Mouse (Mus musculus): ENCODE data around the gene Nudt7. TPM values are rescaled to one million over a fixed set of nuclear protein-coding genes. Genes with fewer than 3 reads are reported as not detected.

The Nudt7 gene
- polyA plus RNA-seq, 1 experiment: not detected

DNA sequence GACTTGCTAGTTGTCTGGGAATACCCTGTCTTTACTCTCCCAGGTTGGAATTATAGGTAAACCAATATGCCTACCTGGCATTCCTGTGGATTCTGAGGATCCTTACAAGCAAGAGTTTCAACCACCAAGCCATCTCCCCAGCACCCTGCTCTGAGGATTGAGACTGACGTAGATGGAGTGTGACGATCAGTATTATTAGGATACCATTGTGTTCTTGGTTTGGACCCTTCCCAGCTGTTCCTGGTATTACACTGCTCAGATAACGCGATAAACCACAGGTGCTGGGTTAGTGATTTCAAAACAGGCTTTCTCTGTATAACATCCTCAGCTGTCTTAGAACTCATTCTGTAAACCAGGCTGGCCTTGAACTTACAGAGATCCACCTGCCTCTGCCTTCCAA is 1.9 kb upstream of the Nudt7 start:
- Histone ChIP-seq H3K79me3 (ENCODE audit: low read depth) (no peaks in the 10 kb centered on the region), H3K79me2 (ENCODE audit: control insufficient read depth, insufficient read depth) (no peaks in the 10 kb centered on the region), H3K4me3 (ENCODE audit: insufficient read depth, poor library complexity, severe bottlenecking) (no peak overlapping the region), H3K36me3 (ENCODE audit: control insufficient read depth, insufficient read depth) (no peaks in the 10 kb centered on the region), H3K27me3 (ENCODE audit: control insufficient read depth, insufficient read depth, insufficient read length) (no peaks in the 10 kb centered on the region), H3ac (ENCODE audit: control insufficient read depth, insufficient read length, low read depth) (no peak overlapping the region)
- TF ChIP-seq CTCF (IDR thresholded peaks at IDR 0.05; ENCODE audit: control insufficient read depth, insufficient read depth, insufficient read length) (no peak), MYOG (IDR thresholded peaks at IDR 0.05; ENCODE audit: control insufficient read depth, extremely low read depth, insufficient read length) (no peak)

DNA sequence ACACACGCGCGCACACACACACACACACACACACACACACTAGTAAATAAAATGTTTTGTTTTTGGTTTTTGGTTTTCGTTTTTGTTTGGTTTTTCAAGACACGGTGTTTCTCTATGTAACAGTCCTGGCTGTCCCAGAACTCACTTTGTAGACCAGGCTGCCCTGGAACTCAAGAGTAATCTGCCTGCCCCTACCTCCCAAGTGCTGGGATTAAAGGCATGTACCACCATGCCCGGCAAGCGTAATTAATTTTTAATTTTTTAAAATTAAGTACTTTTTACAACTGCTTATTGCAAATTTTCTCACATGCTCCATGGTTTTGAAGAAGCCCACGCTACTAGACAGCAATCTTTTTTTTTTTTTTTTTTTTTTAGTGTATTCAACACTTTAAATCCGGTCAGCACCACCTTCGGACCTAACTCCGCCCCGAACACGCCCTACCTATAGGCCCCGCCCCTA is 277 bp upstream of the Nudt7 start:
- no peak for TF ChIP-seq MYOD1 (IDR thresholded peaks at IDR 0.05; ENCODE audit: control insufficient read depth, insufficient read length, low read depth)
- TF ChIP-seq CTCF (IDR thresholded peaks at IDR 0.05; ENCODE audit: control insufficient read depth, insufficient read depth, insufficient read length): no peak
- no peak for TF ChIP-seq CEBPB (IDR thresholded peaks at IDR 0.05; ENCODE audit: low read depth)
- H3ac ChIP-seq (ENCODE audit: control insufficient read depth, insufficient read length, low read depth): no peak overlapping the region
- H3K36me3 ChIP-seq (ENCODE audit: control insufficient read depth, insufficient read depth): no peaks in the 10 kb centered on the region
- H3K79me2 ChIP-seq (ENCODE audit: control insufficient read depth, insufficient read depth): no peaks in the 10 kb centered on the region
- H3K4me3 ChIP-seq (ENCODE audit: insufficient read depth, poor library complexity, severe bottlenecking): peak overlapping the region; percentile 6
- no peaks in the 10 kb centered on the region for H3K79me3 ChIP-seq (ENCODE audit: low read depth)
- no peaks in the 10 kb centered on the region for H3K27me3 ChIP-seq (ENCODE audit: control insufficient read depth, insufficient read depth, insufficient read length)

DNA sequence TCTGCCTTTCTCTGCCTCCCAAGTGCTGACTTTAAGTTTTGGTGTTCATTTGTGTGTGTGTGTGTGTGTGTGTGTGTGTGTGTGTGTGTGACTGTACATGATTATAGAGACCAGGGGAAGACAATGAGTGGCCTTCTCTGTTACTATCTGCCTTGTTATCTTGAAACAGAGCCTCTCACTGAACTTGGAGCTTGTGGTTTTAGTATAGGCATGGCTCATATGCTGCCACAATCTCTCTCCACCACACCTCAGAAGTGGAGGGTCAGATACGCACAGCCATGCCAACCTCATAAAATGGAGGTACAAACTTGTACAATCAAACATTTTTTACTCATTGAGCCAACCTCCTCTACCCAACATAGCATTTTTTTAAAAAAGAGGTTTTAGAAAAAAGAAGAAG is 3.4 kb downstream of the Nudt7 start:
- no peaks in the 10 kb centered on the region for H3K79me3 ChIP-seq (ENCODE audit: low read depth)
- H3K79me2 ChIP-seq (ENCODE audit: control insufficient read depth, insufficient read depth): no peaks in the 10 kb centered on the region
- no peaks in the 10 kb centered on the region for H3K27me3 ChIP-seq (ENCODE audit: control insufficient read depth, insufficient read depth, insufficient read length)
- H3K4me3 ChIP-seq (ENCODE audit: insufficient read depth, poor library complexity, severe bottlenecking): no peak overlapping the region
- H3K36me3 ChIP-seq (ENCODE audit: control insufficient read depth, insufficient read depth): no peaks in the 10 kb centered on the region
- TF ChIP-seq MAX (IDR thresholded peaks at IDR 0.05) (no peak), FOSL1 (IDR thresholded peaks at IDR 0.05; ENCODE audit: insufficient read depth, low read length, poor library complexity, severe bottlenecking) (no peak), CTCF (IDR thresholded peaks at IDR 0.05; ENCODE audit: control insufficient read depth, insufficient read depth, insufficient read length) (no peak), MYOD1 (IDR thresholded peaks at IDR 0.05; ENCODE audit: control insufficient read depth, insufficient read length, low read depth) (no peak), USF1 (IDR thresholded peaks at IDR 0.05; ENCODE audit: low read depth) (no peak), CEBPB (IDR thresholded peaks at IDR 0.05; ENCODE audit: low read depth) (no peak), MYOG (IDR thresholded peaks at IDR 0.05; ENCODE audit: control insufficient read depth, extremely low read depth, insufficient read length) (no peak)
- H3ac ChIP-seq (ENCODE audit: control insufficient read depth, insufficient read length, low read depth): no peak overlapping the region

DNA sequence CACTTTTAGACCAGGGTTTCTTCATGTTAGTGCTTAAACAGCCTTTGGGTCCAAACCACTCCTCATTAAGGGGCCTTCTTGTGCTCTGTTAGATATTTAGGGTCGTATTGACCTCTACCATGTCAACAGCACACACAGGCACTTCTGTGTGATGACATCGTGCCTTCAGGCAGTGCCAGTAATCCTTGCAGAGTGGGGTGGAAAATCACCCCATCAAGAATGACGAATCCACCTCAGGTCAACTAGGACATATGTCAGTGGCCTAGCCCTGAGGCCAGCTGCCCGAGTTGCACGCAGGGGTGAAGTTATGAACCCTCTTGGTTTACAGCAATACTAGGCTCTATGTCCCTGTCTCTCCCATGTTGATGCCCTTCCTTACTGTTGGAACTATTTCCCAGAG is 3.8 kb downstream of the Nudt7 start:
- Histone ChIP-seq H3K79me3 (ENCODE audit: low read depth) (no peaks in the 10 kb centered on the region), H3K36me3 (ENCODE audit: control insufficient read depth, insufficient read depth) (no peaks in the 10 kb centered on the region), H3K4me3 (ENCODE audit: insufficient read depth, poor library complexity, severe bottlenecking) (no peak overlapping the region), H3K27me3 (ENCODE audit: control insufficient read depth, insufficient read depth, insufficient read length) (no peaks in the 10 kb centered on the region), H3ac (ENCODE audit: control insufficient read depth, insufficient read length, low read depth) (no peak overlapping the region), H3K79me2 (ENCODE audit: control insufficient read depth, insufficient read depth) (no peaks in the 10 kb centered on the region)
- TF ChIP-seq FOSL1 (IDR thresholded peaks at IDR 0.05; ENCODE audit: insufficient read depth, low read length, poor library complexity, severe bottlenecking): no peak
- no peak for TF ChIP-seq MYOG (IDR thresholded peaks at IDR 0.05; ENCODE audit: control insufficient read depth, extremely low read depth, insufficient read length)
- TF ChIP-seq CTCF (IDR thresholded peaks at IDR 0.05; ENCODE audit: control insufficient read depth, insufficient read depth, insufficient read length): no peak
- TF ChIP-seq CEBPB (IDR thresholded peaks at IDR 0.05; ENCODE audit: low read depth): no peak
- TF ChIP-seq MAX (IDR thresholded peaks at IDR 0.05): no peak
- no peak for TF ChIP-seq MYOD1 (IDR thresholded peaks at IDR 0.05; ENCODE audit: control insufficient read depth, insufficient read length, low read depth)
- TF ChIP-seq USF1 (IDR thresholded peaks at IDR 0.05; ENCODE audit: low read depth): no peak

DNA sequence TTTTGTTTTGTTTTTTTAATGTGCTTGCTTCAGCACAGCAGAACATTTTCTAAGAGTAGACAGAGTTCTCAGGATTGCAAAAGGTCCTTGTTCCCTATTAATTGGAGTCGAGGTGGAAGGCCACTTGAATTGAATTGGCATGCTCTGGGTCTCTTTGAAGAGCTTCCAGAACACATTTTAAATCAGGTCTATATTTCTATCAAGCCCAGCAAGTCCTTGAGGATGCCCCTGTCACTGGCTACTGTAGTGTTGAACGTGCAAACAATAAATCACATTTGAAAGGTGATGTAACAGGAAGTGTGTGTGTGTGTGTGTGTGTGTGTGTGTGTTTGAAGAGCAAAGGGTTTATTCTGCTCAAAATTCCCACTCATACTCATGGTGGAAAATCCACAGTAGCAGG is 7.1 kb downstream of the Nudt7 start:
- H3K27me3 ChIP-seq (ENCODE audit: control insufficient read depth, insufficient read depth, insufficient read length): no peaks in the 10 kb centered on the region
- H3ac ChIP-seq (ENCODE audit: control insufficient read depth, insufficient read length, low read depth): no peak overlapping the region
- no peaks in the 10 kb centered on the region for H3K36me3 ChIP-seq (ENCODE audit: control insufficient read depth, insufficient read depth)
- no peaks in the 10 kb centered on the region for H3K79me2 ChIP-seq (ENCODE audit: control insufficient read depth, insufficient read depth)
- H3K4me3 ChIP-seq (ENCODE audit: insufficient read depth, poor library complexity, severe bottlenecking): no peak overlapping the region
- H3K79me3 ChIP-seq (ENCODE audit: low read depth): no peaks in the 10 kb centered on the region
- TF ChIP-seq MYOD1 (IDR thresholded peaks at IDR 0.05; ENCODE audit: control insufficient read depth, insufficient read length, low read depth) (no peak), CTCF (IDR thresholded peaks at IDR 0.05; ENCODE audit: control insufficient read depth, insufficient read depth, insufficient read length) (no peak), MYOG (IDR thresholded peaks at IDR 0.05; ENCODE audit: control insufficient read depth, extremely low read depth, insufficient read length) (no peak), FOSL1 (IDR thresholded peaks at IDR 0.05; ENCODE audit: insufficient read depth, low read length, poor library complexity, severe bottlenecking) (no peak), USF1 (IDR thresholded peaks at IDR 0.05; ENCODE audit: low read depth) (no peak), CEBPB (IDR thresholded peaks at IDR 0.05; ENCODE audit: low read depth) (no peak), MAX (IDR thresholded peaks at IDR 0.05) (no peak)

DNA sequence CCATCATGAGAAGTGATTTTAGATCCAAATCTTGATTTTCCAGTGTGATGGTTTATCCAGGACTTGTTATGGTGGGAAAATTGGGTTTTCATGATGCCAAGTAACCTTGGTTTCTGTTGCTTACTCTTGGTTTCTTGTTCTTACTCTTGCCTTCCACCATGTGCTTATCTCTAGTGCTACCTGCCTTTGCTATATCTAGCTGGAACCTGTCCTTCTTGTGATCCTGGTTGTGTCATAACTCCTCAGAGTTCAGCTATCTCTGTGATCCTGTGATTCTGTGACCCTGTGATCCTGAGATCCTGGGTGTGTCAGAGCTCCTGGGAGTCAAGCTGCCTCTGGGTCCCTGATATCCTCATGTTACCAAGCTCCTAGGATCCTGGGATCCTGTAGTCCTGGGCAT is 8.8 kb downstream of the Nudt7 start:
- Histone ChIP-seq H3K36me3 (ENCODE audit: control insufficient read depth, insufficient read depth) (no peaks in the 10 kb centered on the region), H3ac (ENCODE audit: control insufficient read depth, insufficient read length, low read depth) (no peak overlapping the region), H3K4me3 (ENCODE audit: insufficient read depth, poor library complexity, severe bottlenecking) (no peak overlapping the region), H3K79me2 (ENCODE audit: control insufficient read depth, insufficient read depth) (no peaks in the 10 kb centered on the region), H3K79me3 (ENCODE audit: low read depth) (no peaks in the 10 kb centered on the region), H3K27me3 (ENCODE audit: control insufficient read depth, insufficient read depth, insufficient read length) (no peaks in the 10 kb centered on the region)
- TF ChIP-seq USF1 (IDR thresholded peaks at IDR 0.05; ENCODE audit: low read depth) (no peak), MYOG (IDR thresholded peaks at IDR 0.05; ENCODE audit: control insufficient read depth, extremely low read depth, insufficient read length) (no peak), FOSL1 (IDR thresholded peaks at IDR 0.05; ENCODE audit: insufficient read depth, low read length, poor library complexity, severe bottlenecking) (no peak), CEBPB (IDR thresholded peaks at IDR 0.05; ENCODE audit: low read depth) (no peak), MYOD1 (IDR thresholded peaks at IDR 0.05; ENCODE audit: control insufficient read depth, insufficient read length, low read depth) (no peak), CTCF (IDR thresholded peaks at IDR 0.05; ENCODE audit: control insufficient read depth, insufficient read depth, insufficient read length) (no peak), MAX (IDR thresholded peaks at IDR 0.05) (no peak)

Data from C2C12 (cell line).